Mouse (Mus musculus): Measurements from ENCODE around the gene Olfr586. TPM values are rescaled to one million over a fixed set of nuclear protein-coding genes. Genes with fewer than 3 reads are reported as not detected.

Olfr586 gene
- not detected in 2 replicates for polyA plus RNA-seq (2015; fragmentation: Nextera tagmentation; extraction: Ambion mirVana)

- H3K9ac ChIP-seq: no peak within 1 kb of the TSS
- H3K9me3 ChIP-seq: no peaks in the 10 kb centered on the region
- no peak within 1 kb of the TSS for H3K4me2 ChIP-seq
- H3K4me1 ChIP-seq: no peaks in the 10 kb centered on the region
- WGBS: 83% methylated on average over 3 of the region's 3 CpGs
- no peaks in the 10 kb centered on the region for H3K36me3 ChIP-seq
- H3K4me3 ChIP-seq: no peak within 1 kb of the TSS
- H3K27ac ChIP-seq (replicated peaks): no peak within 1 kb of the TSS
- no peaks in the 10 kb centered on the region for H3K27me3 ChIP-seq (replicated peaks)
- ATAC-seq (ENCODE audit: extremely low read depth, insufficient number of reproducible peaks, low FRiP score, low TSS enrichment): no peak
Measured at GRCm38 (mm10) chr7:103125538-103125937, at the start of gene Olfr586. Gene Olfr586 (minus strand): TSS chr7:103125638.

- Histone ChIP-seq H3K36me3 (no peaks in the 10 kb centered on the region), H3K4me1 (no peaks in the 10 kb centered on the region), H3K9ac (no peak overlapping the region), H3K27ac (replicated peaks) (no peak overlapping the region), H3K4me3 (no peak overlapping the region), H3K4me2 (no peak overlapping the region), H3K9me3 (0 out of 2 replicates have a peak, but pooled peaks cover 7% of the 10 kb centered on the region), H3K27me3 (replicated peaks) (no peaks in the 10 kb centered on the region)
- WGBS: 70% methylated on average over 5 of the region's 5 CpGs
- ATAC-seq (ENCODE audit: extremely low read depth, insufficient number of reproducible peaks, low FRiP score, low TSS enrichment): no peak
Measured at GRCm38 (mm10) chr7:103169697-103170096, 44.3 kb upstream of the Olfr586 start.

GRCm38 (mm10) chr7:103156256-103156655 lies 30.8 kb upstream of the Olfr586 start, which contains the start of gene Olfr589:
Gene Olfr589 (minus strand): TSS chr7:103156356.
- H3K9ac ChIP-seq: no peak within 1 kb of the TSS
- no peaks in the 10 kb centered on the region for H3K27me3 ChIP-seq (replicated peaks)
- no peaks in the 10 kb centered on the region for H3K4me1 ChIP-seq
- ATAC-seq (ENCODE audit: extremely low read depth, insufficient number of reproducible peaks, low FRiP score, low TSS enrichment): no peak
- H3K9me3 ChIP-seq: no peaks in the 10 kb centered on the region
- WGBS: 59% methylated on average over 2 of the region's 2 CpGs
- no peak within 1 kb of the TSS for H3K27ac ChIP-seq (replicated peaks)
- no peak within 1 kb of the TSS for H3K4me3 ChIP-seq
- H3K4me2 ChIP-seq: no peak within 1 kb of the TSS
- no peaks in the 10 kb centered on the region for H3K36me3 ChIP-seq

GRCm38 (mm10) chr7:103140579-103140978 lies 15.1 kb upstream of the Olfr586 start, which contains the start of gene Olfr588-ps1:
Gene Olfr588-ps1 (plus strand): TSS chr7:103140879.
- H3K27me3 ChIP-seq (replicated peaks): no peaks in the 10 kb centered on the region
- H3K9me3 ChIP-seq: no peaks in the 10 kb centered on the region
- H3K27ac ChIP-seq (replicated peaks): no peak within 1 kb of the TSS
- WGBS: 69% methylated on average over 1 of the region's 1 CpGs
- no peaks in the 10 kb centered on the region for H3K36me3 ChIP-seq
- no peak within 1 kb of the TSS for H3K9ac ChIP-seq
- no peak within 1 kb of the TSS for H3K4me2 ChIP-seq
- H3K4me3 ChIP-seq: no peak within 1 kb of the TSS
- ATAC-seq (ENCODE audit: extremely low read depth, insufficient number of reproducible peaks, low FRiP score, low TSS enrichment): no peak
- no peaks in the 10 kb centered on the region for H3K4me1 ChIP-seq

- WGBS: 40% methylated on average over 3 of the region's 3 CpGs
- H3K36me3 ChIP-seq: no peaks in the 10 kb centered on the region
- no peak for ATAC-seq (ENCODE audit: extremely low read depth, insufficient number of reproducible peaks, low FRiP score, low TSS enrichment)
- no peak overlapping the region for H3K9ac ChIP-seq
- no peaks in the 10 kb centered on the region for H3K9me3 ChIP-seq
- H3K4me2 ChIP-seq: no peak overlapping the region
- no peaks in the 10 kb centered on the region for H3K27me3 ChIP-seq (replicated peaks)
- no peaks in the 10 kb centered on the region for H3K4me1 ChIP-seq
- no peak overlapping the region for H3K4me3 ChIP-seq
- H3K27ac ChIP-seq (replicated peaks): no peak overlapping the region
Measured at GRCm38 (mm10) chr7:103119406-103119805, 6.0 kb downstream of the Olfr586 start.

- no peak within 1 kb of the TSS for H3K4me3 ChIP-seq
- no peak within 1 kb of the TSS for H3K9ac ChIP-seq
- H3K27ac ChIP-seq (replicated peaks): no peak within 1 kb of the TSS
- no peak for ATAC-seq (ENCODE audit: extremely low read depth, insufficient number of reproducible peaks, low FRiP score, low TSS enrichment)
- no peaks in the 10 kb centered on the region for H3K27me3 ChIP-seq (replicated peaks)
- 64% methylated on average over 1 of the region's 1 CpGs for WGBS
- no peaks in the 10 kb centered on the region; the same call in 1 of the 2 replicates for H3K9me3 ChIP-seq
- H3K4me1 ChIP-seq: no peaks in the 10 kb centered on the region
- H3K4me2 ChIP-seq: no peak within 1 kb of the TSS
- H3K36me3 ChIP-seq: no peaks in the 10 kb centered on the region
Measured at GRCm38 (mm10) chr7:103097420-103097819, 28.0 kb downstream of the Olfr586 start, which contains the start of gene Olfr585. Gene Olfr585 (plus strand): TSS chr7:103097720.

GRCm38 (mm10) chr7:103081585-103081984 lies 43.9 kb downstream of the Olfr586 start, which contains the start of gene Olfr584:
Gene Olfr584 (plus strand): TSS chr7:103081885.
- Histone ChIP-seq H3K27ac (replicated peaks) (no peak within 1 kb of the TSS), H3K27me3 (replicated peaks) (no peaks in the 10 kb centered on the region), H3K4me3 (no peak within 1 kb of the TSS), H3K4me1 (no peaks in the 10 kb centered on the region), H3K9me3 (peaks cover 9% of the 10 kb centered on the region), H3K4me2 (no peak within 1 kb of the TSS), H3K9ac (no peak within 1 kb of the TSS), H3K36me3 (no peaks in the 10 kb centered on the region)
- no peak for ATAC-seq (ENCODE audit: extremely low read depth, insufficient number of reproducible peaks, low FRiP score, low TSS enrichment)
- WGBS: 69% methylated on average over 1 of the region's 1 CpGs

Other genes with a start within 250 kb of the Olfr586 start
- not detected in 2 replicates for gene Olfr568, start 248.5 kb downstream of the Olfr586 start, polyA plus RNA-seq (2015; fragmentation: Nextera tagmentation; extraction: Ambion mirVana)
- not detected in 2 replicates for gene Olfr569, start 234.8 kb downstream of the Olfr586 start, polyA plus RNA-seq (2015; fragmentation: Nextera tagmentation; extraction: Ambion mirVana)
- gene Olfr570, start 231.1 kb downstream of the Olfr586 start, polyA plus RNA-seq (2015; fragmentation: Nextera tagmentation; extraction: Ambion mirVana): not detected in 2 replicates
- not detected in 2 replicates for gene Olfr571, start 208.1 kb downstream of the Olfr586 start, polyA plus RNA-seq (2015; fragmentation: Nextera tagmentation; extraction: Ambion mirVana)
- gene Olfr572, start 201.2 kb downstream of the Olfr586 start, polyA plus RNA-seq (2015; fragmentation: Nextera tagmentation; extraction: Ambion mirVana): not detected in 2 replicates
- not detected in 2 replicates for gene Olfr573-ps1, start 183.1 kb downstream of the Olfr586 start, polyA plus RNA-seq (2015; fragmentation: Nextera tagmentation; extraction: Ambion mirVana)
- not detected in 2 replicates for gene Olfr574, start 177.2 kb downstream of the Olfr586 start, polyA plus RNA-seq (2015; fragmentation: Nextera tagmentation; extraction: Ambion mirVana)
- not detected in 2 replicates for gene Olfr575, start 166.9 kb downstream of the Olfr586 start, polyA plus RNA-seq (2015; fragmentation: Nextera tagmentation; extraction: Ambion mirVana)
- not detected in 2 replicates for gene Olfr576, start 163.0 kb downstream of the Olfr586 start, polyA plus RNA-seq (2015; fragmentation: Nextera tagmentation; extraction: Ambion mirVana)
- not detected in 2 replicates for gene Olfr577, start 149.7 kb downstream of the Olfr586 start, polyA plus RNA-seq (2015; fragmentation: Nextera tagmentation; extraction: Ambion mirVana)
- not detected in 2 replicates for gene Olfr578, start 136.3 kb downstream of the Olfr586 start, polyA plus RNA-seq (2015; fragmentation: Nextera tagmentation; extraction: Ambion mirVana)
- not detected in 2 replicates for gene Olfr582, start 87.6 kb downstream of the Olfr586 start, polyA plus RNA-seq (2015; fragmentation: Nextera tagmentation; extraction: Ambion mirVana)
- not detected in 2 replicates for gene Olfr583, start 74.3 kb downstream of the Olfr586 start, polyA plus RNA-seq (2015; fragmentation: Nextera tagmentation; extraction: Ambion mirVana)
- not detected in 2 replicates for gene Olfr584, start 43.8 kb downstream of the Olfr586 start, polyA plus RNA-seq (2015; fragmentation: Nextera tagmentation; extraction: Ambion mirVana)
- not detected in 2 replicates for gene Olfr585, start 27.9 kb downstream of the Olfr586 start, polyA plus RNA-seq (2015; fragmentation: Nextera tagmentation; extraction: Ambion mirVana)
- not detected in 2 replicates for gene Olfr588-ps1, start 15.2 kb upstream of the Olfr586 start, polyA plus RNA-seq (2015; fragmentation: Nextera tagmentation; extraction: Ambion mirVana)
- gene Olfr589, start 30.7 kb upstream of the Olfr586 start, polyA plus RNA-seq (2015; fragmentation: Nextera tagmentation; extraction: Ambion mirVana): not detected in 2 replicates
- not detected in 2 replicates for gene Olfr591, start 52.7 kb upstream of the Olfr586 start, polyA plus RNA-seq (2015; fragmentation: Nextera tagmentation; extraction: Ambion mirVana)
- not detected in 2 replicates for gene Olfr592, start 59.2 kb upstream of the Olfr586 start, polyA plus RNA-seq (2015; fragmentation: Nextera tagmentation; extraction: Ambion mirVana)
- not detected in 2 replicates for gene Olfr593, start 86.2 kb upstream of the Olfr586 start, polyA plus RNA-seq (2015; fragmentation: Nextera tagmentation; extraction: Ambion mirVana)
- gene Olfr594, start 91.4 kb upstream of the Olfr586 start, polyA plus RNA-seq (2015; fragmentation: Nextera tagmentation; extraction: Ambion mirVana): not detected in 2 replicates
- not detected in 2 replicates for gene Usp17ld, start 126.9 kb upstream of the Olfr586 start, polyA plus RNA-seq (2015; fragmentation: Nextera tagmentation; extraction: Ambion mirVana)
- not detected in 2 replicates for gene Olfr596, start 180.0 kb upstream of the Olfr586 start, polyA plus RNA-seq (2015; fragmentation: Nextera tagmentation; extraction: Ambion mirVana)
- not detected in 2 replicates for gene Olfr597, start 190.7 kb upstream of the Olfr586 start, polyA plus RNA-seq (2015; fragmentation: Nextera tagmentation; extraction: Ambion mirVana)
- gene Olfr598, start 197.9 kb upstream of the Olfr586 start, polyA plus RNA-seq (2015; fragmentation: Nextera tagmentation; extraction: Ambion mirVana): not detected in 2 replicates
- not detected in 2 replicates for gene Olfr599, start 210.3 kb upstream of the Olfr586 start, polyA plus RNA-seq (2015; fragmentation: Nextera tagmentation; extraction: Ambion mirVana)
- gene Olfr600, start 224.0 kb upstream of the Olfr586 start, polyA plus RNA-seq (2015; fragmentation: Nextera tagmentation; extraction: Ambion mirVana): not detected in 2 replicates
- gene Olfr601, start 237.0 kb upstream of the Olfr586 start, polyA plus RNA-seq (2015; fragmentation: Nextera tagmentation; extraction: Ambion mirVana): not detected in 2 replicates

Measured in heart, embryonic 13.5 days (tissue).